Mouse (Mus musculus) layer of hippocampus, postnatal 25 days (tissue): ENCODE data around the gene Arhgap28. TPM values are rescaled to one million over a fixed set of nuclear protein-coding genes. Genes with fewer than 3 reads are reported as not detected.

Experiments used
- DNase-seq, 2 experiments: peaks; one replicate each; pipeline ENCODE4 v3.0.0; 2022; ENCODE audit warnings: mixed read lengths in 2 of 2, low spot score in 1 of 2; ENCODE audit errors: extremely low spot score in 1 of 2
- total RNA-seq, 2 experiments: library from RNA; stranded (reverse); gene quantifications; 2 replicates each; pipeline ENCODE4 v1.2.3; 2021

The Arhgap28 gene
- total RNA-seq, 2 experiments from 2014 or later, result 0.32 to 0.49 TPM

GRCm38 (mm10) chr17:67944256-67944655, 59.7 kb downstream of the Arhgap28 start:
- DNase-seq, result no peak

GRCm38 (mm10) chr17:67941026-67941425, 62.9 kb downstream of the Arhgap28 start:
- DNase-seq, result no peak

GRCm38 (mm10) chr17:67937050-67937449, 66.9 kb downstream of the Arhgap28 start:
- DNase-seq, result no peak

- no peak for DNase-seq
Observed at GRCm38 (mm10) chr17:67935556-67935955, 68.4 kb downstream of the Arhgap28 start.

- DNase-seq, result no peak
Observed at GRCm38 (mm10) chr17:67931396-67931795, 72.5 kb downstream of the Arhgap28 start.

GRCm38 (mm10) chr17:67930957-67931356, 73.0 kb downstream of the Arhgap28 start:
- no peak for DNase-seq

- DNase-seq, result no peak
Observed at GRCm38 (mm10) chr17:67930467-67930866, 73.5 kb downstream of the Arhgap28 start.

- DNase-seq, result no peak
Observed at GRCm38 (mm10) chr17:67928280-67928679, 75.6 kb downstream of the Arhgap28 start.

- no peak for DNase-seq
Observed at GRCm38 (mm10) chr17:67927864-67928263, 76.1 kb downstream of the Arhgap28 start.

- DNase-seq, result no peak
Observed at GRCm38 (mm10) chr17:67919959-67920358, 84.0 kb downstream of the Arhgap28 start.

- DNase-seq, result no peak
Observed at GRCm38 (mm10) chr17:67918201-67918600, 85.7 kb downstream of the Arhgap28 start.

GRCm38 (mm10) chr17:67916901-67917300, 87.0 kb downstream of the Arhgap28 start:
- no peak for DNase-seq

- peak in 1 of 2 experiments; percentile 51 for DNase-seq
Observed at GRCm38 (mm10) chr17:67912640-67913039, 91.3 kb downstream of the Arhgap28 start.

GRCm38 (mm10) chr17:67912051-67912450, 91.9 kb downstream of the Arhgap28 start:
- no peak for DNase-seq

GRCm38 (mm10) chr17:67908537-67908936, 95.4 kb downstream of the Arhgap28 start:
- no peak for DNase-seq

- no peak for DNase-seq
Observed at GRCm38 (mm10) chr17:67908137-67908536, 95.8 kb downstream of the Arhgap28 start.

- DNase-seq, result no peak
Observed at GRCm38 (mm10) chr17:67907532-67908054, 96.3 kb downstream of the Arhgap28 start.

GRCm38 (mm10) chr17:67906236-67906635, 97.7 kb downstream of the Arhgap28 start:
- DNase-seq, result no peak

- no peak for DNase-seq
Observed at GRCm38 (mm10) chr17:67904315-67904944, 99.5 kb downstream of the Arhgap28 start.

- DNase-seq, result no peak
Observed at GRCm38 (mm10) chr17:67902847-67903246, 101.1 kb downstream of the Arhgap28 start.

GRCm38 (mm10) chr17:67901161-67901560, 102.8 kb downstream of the Arhgap28 start:
- DNase-seq, result no peak

- DNase-seq, result no peak
Observed at GRCm38 (mm10) chr17:67899376-67899775, 104.5 kb downstream of the Arhgap28 start.
